Mouse (Mus musculus): Measurements from ENCODE around the gene Nppc. TPM values are rescaled to one million over a fixed set of nuclear protein-coding genes. Genes with fewer than 3 reads are reported as not detected.

Nppc gene
- total RNA-seq (2022), result under 1 TPM in 3 of 4 experiments, not detected in 1; 0.31 to 0.44 (median 0.44) TPM

DNA sequence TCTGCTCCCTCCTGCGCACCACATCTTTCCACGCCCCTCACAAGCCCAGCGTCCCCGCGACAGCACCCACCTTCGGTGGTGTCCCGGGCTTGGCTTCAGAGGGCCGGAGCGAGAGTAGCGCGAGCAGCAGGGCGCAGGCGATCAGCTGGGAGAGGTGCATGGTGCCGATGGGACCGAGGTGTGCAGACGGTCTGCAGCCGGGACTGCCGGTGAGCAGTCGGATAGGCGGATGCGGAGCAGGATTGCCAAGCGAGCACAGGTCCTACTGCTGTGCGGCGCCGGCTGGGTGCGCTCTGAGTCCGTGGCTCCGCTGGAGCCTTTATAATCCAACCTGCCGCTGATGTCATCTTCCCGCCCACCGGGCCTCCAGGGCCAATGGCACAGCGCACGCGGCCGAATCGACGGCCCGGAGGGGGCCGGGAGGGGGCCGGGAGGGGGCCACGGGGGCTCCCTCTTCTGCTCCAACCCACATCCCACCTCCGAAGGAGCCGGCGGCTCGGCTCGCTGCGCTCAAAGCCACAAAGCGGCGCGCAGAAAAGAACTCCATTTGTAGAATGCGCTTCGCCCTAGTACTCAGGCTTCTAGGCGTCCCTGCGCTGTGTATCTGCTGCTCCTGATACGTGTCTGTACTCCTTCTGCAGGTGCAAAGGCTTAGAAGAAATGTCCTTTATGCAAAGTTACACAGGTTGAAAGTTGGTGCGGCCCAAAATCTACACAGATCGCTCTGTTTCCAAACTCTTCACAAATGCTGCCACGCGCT lies at the start of gene Nppc:
Gene Nppc (minus strand): TSS at position 293 of the 760 bp plus-strand sequence.
- DNase-seq (ENCODE audit: low spot score), result peak; percentile 18

- no peak for DNase-seq (ENCODE audit: low spot score)
Measured at GRCm38 (mm10) chr1:86719391-86719790, 49.0 kb upstream of the Nppc start.

- no peak for DNase-seq (ENCODE audit: low spot score)
Measured at GRCm38 (mm10) chr1:86718190-86718589, 47.8 kb upstream of the Nppc start.

DNA sequence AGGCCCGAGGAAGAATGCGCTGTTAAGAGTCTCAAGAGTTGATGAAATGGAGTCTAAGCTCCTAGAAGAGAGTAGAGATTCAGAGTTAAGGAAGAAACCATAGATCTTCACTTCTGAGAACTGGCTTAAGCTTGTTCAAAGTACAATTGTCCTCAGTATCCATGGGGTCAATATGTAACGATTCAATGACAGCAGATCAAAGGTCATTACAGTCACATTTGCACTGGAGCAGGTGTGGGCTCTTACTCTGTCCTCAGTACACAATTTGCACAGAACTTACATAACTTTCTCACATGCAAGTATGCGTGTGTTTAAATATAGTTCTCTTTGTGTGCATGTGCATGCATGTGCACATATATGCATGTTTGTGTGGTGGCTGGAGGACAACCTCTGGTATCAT lies 42.7 kb upstream of the Nppc start:
- no peak for DNase-seq (ENCODE audit: low spot score)

DNA sequence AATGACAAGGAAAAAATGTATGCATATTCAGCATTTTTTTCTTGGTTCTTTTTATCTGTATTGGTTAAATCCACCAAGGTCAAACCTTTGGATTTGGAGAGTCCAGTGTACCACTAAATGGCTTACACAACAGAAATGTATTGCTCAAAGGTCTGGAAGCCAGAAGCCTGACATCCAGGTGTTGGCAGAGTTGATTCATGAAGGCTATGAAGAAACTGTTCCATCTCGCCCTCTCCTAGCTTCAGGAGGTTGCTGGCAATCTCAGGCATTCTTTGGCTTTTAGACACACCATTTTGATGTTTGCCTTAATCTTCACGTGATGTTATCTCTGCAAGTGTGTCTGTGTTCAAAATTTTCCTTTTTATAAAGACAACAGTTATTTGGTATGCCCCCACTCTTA lies 41.7 kb upstream of the Nppc start:
- DNase-seq (ENCODE audit: low spot score), result no peak

GRCm38 (mm10) chr1:86709546-86709945 lies 39.2 kb upstream of the Nppc start:
- DNase-seq (ENCODE audit: low spot score), result no peak

- no peak for DNase-seq (ENCODE audit: low spot score)
Measured at GRCm38 (mm10) chr1:86705461-86705860, 35.1 kb upstream of the Nppc start.

DNA sequence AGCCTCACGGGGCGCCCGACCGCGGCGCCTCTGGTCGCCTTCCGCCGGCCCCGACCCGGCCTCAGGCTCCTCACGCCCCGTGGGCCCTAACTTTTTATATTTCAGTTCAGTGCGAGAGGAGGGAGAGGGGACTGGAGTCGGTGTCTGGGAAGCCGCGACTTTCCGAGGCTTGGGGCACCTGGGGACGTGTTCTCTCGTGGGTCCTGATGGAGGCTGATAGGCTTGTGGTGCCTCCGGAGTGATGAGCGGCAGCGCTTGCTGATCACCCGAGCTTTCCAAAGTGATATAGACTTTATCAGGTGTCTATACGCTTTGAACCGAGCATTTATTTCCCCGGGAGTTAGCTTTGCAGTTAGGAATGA lies 33.6 kb upstream of the Nppc start:
- DNase-seq (ENCODE audit: low spot score), result no peak

- peak; percentile 77 for DNase-seq (ENCODE audit: low spot score)
Measured at GRCm38 (mm10) chr1:86703300-86703964, 33.1 kb upstream of the Nppc start, which contains the start of gene Dis3l2. Gene Dis3l2 (plus strand): TSS chr1:86703808.

GRCm38 (mm10) chr1:86700367-86700766 lies 30.0 kb upstream of the Nppc start:
- no peak for DNase-seq (ENCODE audit: low spot score)

- no peak for DNase-seq (ENCODE audit: low spot score)
Measured at GRCm38 (mm10) chr1:86699346-86700136, 29.2 kb upstream of the Nppc start.

GRCm38 (mm10) chr1:86698721-86699120 lies 28.4 kb upstream of the Nppc start:
- no peak for DNase-seq (ENCODE audit: low spot score)

DNA sequence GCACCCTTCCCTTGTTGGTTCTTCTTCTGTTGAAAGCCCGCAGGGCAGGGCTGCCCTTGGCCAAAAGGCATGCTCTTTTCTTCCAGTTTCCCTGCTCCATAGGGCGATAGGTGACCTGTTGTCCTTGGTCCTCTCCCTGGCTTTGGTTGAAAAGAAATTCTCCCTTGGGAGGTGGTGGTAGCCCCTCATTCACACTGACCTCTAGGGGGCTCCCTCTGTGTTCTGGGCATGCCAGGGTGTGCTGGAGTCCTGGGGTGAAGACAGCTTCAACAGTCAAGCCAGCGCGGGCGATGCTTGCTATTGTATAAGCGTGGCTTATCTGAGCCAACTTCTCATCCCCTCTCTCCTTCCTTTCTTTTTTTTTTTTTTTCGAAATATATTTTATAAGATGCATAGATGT lies 26.6 kb upstream of the Nppc start:
- no peak for DNase-seq (ENCODE audit: low spot score)

- DNase-seq (ENCODE audit: low spot score), result no peak
Measured at GRCm38 (mm10) chr1:86691027-86691426, 20.7 kb upstream of the Nppc start.

DNA sequence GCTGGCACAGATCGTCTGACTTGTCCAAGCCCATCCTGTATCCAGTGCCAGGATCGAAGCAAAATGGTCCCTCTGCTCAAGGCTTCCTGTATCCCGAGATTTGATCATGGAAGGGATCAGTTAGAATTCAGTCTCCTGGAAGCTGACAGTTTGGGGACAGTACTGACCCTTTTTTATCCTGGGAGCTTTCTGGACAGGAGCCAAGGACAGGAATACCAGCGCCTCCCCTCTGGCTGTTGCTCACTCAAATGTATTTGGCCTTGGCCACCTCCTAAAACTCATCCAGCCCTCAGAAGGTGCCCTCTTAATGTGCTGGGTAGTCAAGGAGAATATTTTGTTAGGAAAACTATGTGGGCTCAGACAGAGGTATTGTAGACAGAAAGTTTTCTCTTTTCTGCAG lies 16.9 kb upstream of the Nppc start:
- DNase-seq (ENCODE audit: low spot score), result no peak

- DNase-seq (ENCODE audit: low spot score), result no peak
Measured at GRCm38 (mm10) chr1:86678667-86679066, 8.3 kb upstream of the Nppc start.

DNA sequence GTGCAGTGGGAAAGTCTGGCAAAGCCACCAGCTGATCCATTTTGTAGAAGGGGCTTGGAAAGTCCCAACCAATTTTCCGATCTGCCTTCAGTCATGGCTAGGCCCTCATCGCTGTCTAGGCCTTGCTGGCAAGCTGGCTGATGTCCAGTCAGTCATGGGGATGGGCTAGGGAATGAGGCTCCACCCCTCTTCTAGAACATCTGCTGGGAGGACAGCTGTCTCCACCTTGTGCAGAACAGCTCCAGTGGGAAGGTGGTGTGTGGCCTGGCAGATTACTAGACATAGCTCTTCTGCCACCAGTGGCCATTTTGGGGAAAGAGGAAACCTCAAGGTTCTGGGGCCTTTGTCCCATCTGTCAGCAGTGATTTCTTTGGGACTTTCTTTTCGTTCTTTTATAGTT lies 7.3 kb upstream of the Nppc start:
- DNase-seq (ENCODE audit: low spot score), result peak; percentile 22

DNA sequence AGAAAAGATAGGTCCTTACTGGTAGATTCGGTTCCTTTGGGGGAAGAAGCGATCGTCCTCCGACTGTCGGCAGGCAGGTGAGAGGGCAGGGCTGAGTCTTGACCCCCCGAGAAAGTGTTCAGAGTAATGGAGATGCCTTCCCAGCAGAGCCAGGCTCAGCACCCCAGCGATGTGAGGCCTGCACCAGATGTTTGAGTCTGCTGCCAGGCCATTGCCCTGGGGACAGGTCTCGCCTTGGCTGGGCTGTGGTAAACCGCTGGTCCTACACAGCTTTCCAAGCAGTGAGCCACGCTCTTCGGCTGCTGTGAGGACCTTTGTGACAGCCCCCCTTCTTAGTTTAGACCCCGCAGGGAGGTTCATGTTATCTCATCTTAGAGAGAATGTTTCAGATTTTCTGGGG lies 4.8 kb upstream of the Nppc start:
- peak; percentile 36 for DNase-seq (ENCODE audit: low spot score)

DNA sequence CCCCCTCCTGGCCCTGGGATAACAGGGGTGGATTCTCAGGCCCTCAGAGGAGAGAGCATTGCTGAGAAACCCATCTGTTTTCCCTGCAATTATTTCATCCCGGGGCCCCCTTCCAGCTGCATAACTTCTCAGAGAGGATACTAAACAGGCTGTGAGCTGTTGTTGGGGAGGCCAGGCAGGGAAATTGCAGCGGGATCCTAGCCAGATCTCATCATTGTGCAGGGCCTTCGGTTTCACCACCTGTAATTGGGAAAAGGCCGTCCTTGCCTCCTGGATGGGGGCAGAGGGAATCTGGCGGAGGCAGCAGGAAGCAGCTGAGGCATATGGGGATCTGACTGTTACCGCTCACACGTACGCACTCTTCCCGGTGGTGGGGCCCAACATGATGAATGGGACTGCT lies 4.0 kb upstream of the Nppc start:
- peak; percentile 16 for DNase-seq (ENCODE audit: low spot score)

DNA sequence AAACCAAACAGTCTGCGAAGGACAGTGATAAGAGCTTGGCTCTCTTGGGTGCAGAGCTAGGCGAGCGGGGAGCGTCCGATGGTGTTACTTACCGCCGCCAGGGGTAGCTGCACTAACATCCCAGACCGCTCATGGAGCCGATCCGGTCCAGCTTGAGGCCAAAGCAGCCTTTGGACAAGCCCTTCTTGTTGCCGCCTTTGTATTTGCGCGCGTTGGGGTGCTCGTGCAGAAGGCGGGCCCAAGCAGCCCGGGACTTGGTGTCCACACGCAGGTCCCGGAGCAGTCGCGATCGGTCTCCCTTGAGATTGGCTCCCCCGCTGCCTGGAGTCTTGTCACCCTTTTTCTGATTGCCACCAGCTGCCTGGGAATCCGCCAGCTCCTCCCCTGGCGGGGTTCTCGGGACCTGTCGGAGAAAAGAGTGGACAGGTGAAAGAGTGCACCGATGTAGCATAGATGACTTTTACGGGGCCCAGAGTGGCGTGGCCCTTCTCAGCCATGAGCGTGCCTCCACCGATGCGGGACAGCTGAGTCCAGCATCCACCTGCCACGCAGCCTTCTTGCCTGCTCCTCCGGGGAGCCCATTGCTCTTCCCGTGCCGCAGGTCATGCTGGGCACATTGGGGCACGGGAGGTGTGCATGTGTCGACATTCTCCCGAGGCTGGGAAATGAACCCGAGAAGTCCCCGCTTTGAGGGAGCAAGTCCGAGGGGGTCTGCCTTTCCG lies 658 bp downstream of the Nppc start:
- peak; percentile 64 for DNase-seq (ENCODE audit: low spot score)

DNA sequence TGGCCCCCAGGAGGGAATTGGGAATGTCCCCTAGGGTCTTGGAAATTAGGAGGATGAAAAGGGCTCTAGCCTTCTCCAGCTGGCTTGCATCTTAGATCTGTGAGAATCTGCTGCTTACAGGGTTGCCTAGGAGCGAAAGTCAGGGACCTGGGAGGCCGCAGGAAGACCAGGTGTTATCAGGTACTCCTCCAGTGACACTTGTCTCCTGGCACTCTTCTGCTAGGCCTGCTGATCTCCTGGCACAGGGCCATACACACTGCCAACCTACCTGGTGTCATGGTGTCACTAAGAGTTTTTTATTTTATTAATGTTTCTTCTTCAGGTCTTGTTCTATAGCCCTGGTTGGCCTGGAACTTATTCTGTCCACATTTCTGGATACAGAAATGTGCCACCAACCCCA lies 5.3 kb downstream of the Nppc start:
- no peak for DNase-seq (ENCODE audit: low spot score)

- no peak for DNase-seq (ENCODE audit: low spot score)
Measured at GRCm38 (mm10) chr1:86657071-86657470, 13.3 kb downstream of the Nppc start.
